Mouse (Mus musculus) bone marrow, adult 2 months (tissue): ENCODE measurements at regions not wholly inside any gene's neighbourhood (a gene's known extent, or its start where the extent isn't known, plus 50 kb on each side); places are given as distances from the start of the nearest gene placed in this dataset.

Experiments used
- H3K27ac ChIP-seq: fragments of 200-500 bp; 2 replicates; pipeline ENCODE4 v1.5.1; 2012; ENCODE audit warnings: low read depth, mild to moderate bottlenecking, control low read depth, inconsistent platforms, low read length; ENCODE audit not compliant: control insufficient read depth, poor library complexity, insufficient read depth
- H3K4me1 ChIP-seq: fragments of 200-500 bp; 2 replicates; pipeline ENCODE4 v1.6.1; 2011; ENCODE audit warnings: low read length; ENCODE audit not compliant: control insufficient read depth, insufficient read depth
- H3K4me3 ChIP-seq: fragments of 200-500 bp; replicated peaks from 2 replicates; pipeline ENCODE3; 2011; ENCODE audit warnings: mild to moderate bottlenecking, low read depth, low read length, control low read depth; ENCODE audit not compliant: control insufficient read depth
- CTCF ChIP-seq: fragments of 200-500 bp; IDR thresholded peaks from 2 replicates; pipeline ENCODE4 v1.5.1; 2011; ENCODE audit warnings: low read length, control low read depth; ENCODE audit not compliant: control insufficient read depth, insufficient read depth
- POLR2A ChIP-seq: fragments of 200-500 bp; IDR thresholded peaks from 2 replicates; pipeline ENCODE4 v1.6.1; 2011; ENCODE audit warnings: low read depth, mild to moderate bottlenecking, control low read depth, low read length, borderline replicate concordance; ENCODE audit not compliant: control insufficient read depth
- WGBS: fragments of 180-500 bp; shearing (Covaris S2); methylation state at CpG from one replicate; pipeline ENCODE4 v1.1.7; 2018; 5-methylcytosine and 5-hydroxymethylcytosine counted together

GRCm38 (mm10) chr12:107129232-107129631, 359.2 kb upstream of the 3110018I06Rik start:
- H3K27ac ChIP-seq: no peak overlapping the region
- no peaks in the 10 kb centered on the region for H3K4me1 ChIP-seq
- WGBS: 58% methylated on average over 6 of the region's 6 CpGs
- no peak overlapping the region for H3K4me3 ChIP-seq
- TF ChIP-seq POLR2A (no peak), CTCF (no peak)

GRCm38 (mm10) chr12:107131351-107131750, 357.1 kb upstream of the 3110018I06Rik start:
- Histone ChIP-seq H3K4me1 (no peaks in the 10 kb centered on the region), H3K27ac (no peak overlapping the region), H3K4me3 (no peak overlapping the region)
- TF ChIP-seq CTCF: no peak
- TF ChIP-seq POLR2A: no peak
- WGBS: 72% methylated on average over 7 of the region's 7 CpGs

- Histone ChIP-seq H3K27ac (no peak overlapping the region), H3K4me1 (no peaks in the 10 kb centered on the region), H3K4me3 (no peak overlapping the region)
- TF ChIP-seq CTCF (no peak), POLR2A (no peak)
- 76% methylated on average over 6 of the region's 6 CpGs for WGBS
Observed at GRCm38 (mm10) chr12:107131841-107132240, 356.6 kb upstream of the 3110018I06Rik start.

- H3K27ac ChIP-seq: no peak overlapping the region
- 67% methylated on average over 3 of the region's 3 CpGs for WGBS
- no peaks in the 10 kb centered on the region for H3K4me1 ChIP-seq
- no peak overlapping the region for H3K4me3 ChIP-seq
- TF ChIP-seq POLR2A (no peak), CTCF (no peak)
Observed at GRCm38 (mm10) chr12:107132501-107132900, 355.9 kb upstream of the 3110018I06Rik start.

- no peaks in the 10 kb centered on the region for H3K4me1 ChIP-seq
- TF ChIP-seq POLR2A: no peak
- TF ChIP-seq CTCF: no peak
- no peak overlapping the region for H3K4me3 ChIP-seq
- no peak overlapping the region for H3K27ac ChIP-seq
- WGBS: 73% methylated on average over 3 of the region's 3 CpGs
Observed at GRCm38 (mm10) chr12:107134353-107134752, 354.1 kb upstream of the 3110018I06Rik start.

- H3K27ac ChIP-seq: no peak overlapping the region
- TF ChIP-seq POLR2A (no peak), CTCF (no peak)
- no peak overlapping the region for H3K4me3 ChIP-seq
- WGBS: 82% methylated on average over 8 of the region's 8 CpGs
- H3K4me1 ChIP-seq: no peaks in the 10 kb centered on the region
Observed at GRCm38 (mm10) chr12:107138677-107139400, 349.6 kb upstream of the 3110018I06Rik start.

GRCm38 (mm10) chr12:107140957-107141595, 347.4 kb upstream of the 3110018I06Rik start:
- H3K4me3 ChIP-seq: no peak overlapping the region
- no peak for TF ChIP-seq CTCF
- no peak for TF ChIP-seq POLR2A
- H3K27ac ChIP-seq: no peak overlapping the region
- WGBS: 74% methylated on average over 9 of the region's 9 CpGs
- no peaks in the 10 kb centered on the region for H3K4me1 ChIP-seq

- Histone ChIP-seq H3K4me1 (no peaks in the 10 kb centered on the region), H3K4me3 (no peak overlapping the region), H3K27ac (no peak overlapping the region)
- no peak for TF ChIP-seq POLR2A
- no peak for TF ChIP-seq CTCF
- 79% methylated on average over 6 of the region's 6 CpGs for WGBS
Observed at GRCm38 (mm10) chr12:107142226-107142625, 346.2 kb upstream of the 3110018I06Rik start.

- 49% methylated on average over 5 of the region's 5 CpGs for WGBS
- TF ChIP-seq CTCF: no peak
- TF ChIP-seq POLR2A: no peak
- Histone ChIP-seq H3K4me3 (no peak overlapping the region), H3K27ac (no peak overlapping the region), H3K4me1 (no peaks in the 10 kb centered on the region)
Observed at GRCm38 (mm10) chr12:107146608-107147121, 341.8 kb upstream of the 3110018I06Rik start.
